Mouse (Mus musculus) gastrocnemius, postnatal 36 days (tissue): Measurements from ENCODE around the gene Slc16a6. TPM values are rescaled to one million over a fixed set of nuclear protein-coding genes. Genes with fewer than 3 reads are reported as not detected.
A peak's percentile ranks its signal among the peaks of the same experiment; 100 is the strongest.

ENCODE experiments used
- DNase-seq, 2 experiments: peaks; one replicate each; pipeline ENCODE4 v3.0.0; 2022
- intact Hi-C: fragments of 180-260 bp; cut with DNase I; formaldehyde crosslinking; loops from one replicate; pipeline ENCODE4 v1.15.1; 2025
- total RNA-seq, 2 experiments: library from RNA; stranded (reverse); gene quantifications; 2 replicates each; pipeline ENCODE4 v1.2.3; 2021

Gene Slc16a6
- total RNA-seq, 2 experiments from 2014 or later: 4.8 to 9.4 TPM

- intact Hi-C loops: no loop called here
- DNase-seq: no peak
These were observed 14.7 kb upstream of the Slc16a6 start for GRCm38 (mm10) chr11:109487991-109488684.

- no peak for DNase-seq
- intact Hi-C loops: no loop called here
These were observed 13.7 kb upstream of the Slc16a6 start for GRCm38 (mm10) chr11:109487111-109487510.

DNA sequence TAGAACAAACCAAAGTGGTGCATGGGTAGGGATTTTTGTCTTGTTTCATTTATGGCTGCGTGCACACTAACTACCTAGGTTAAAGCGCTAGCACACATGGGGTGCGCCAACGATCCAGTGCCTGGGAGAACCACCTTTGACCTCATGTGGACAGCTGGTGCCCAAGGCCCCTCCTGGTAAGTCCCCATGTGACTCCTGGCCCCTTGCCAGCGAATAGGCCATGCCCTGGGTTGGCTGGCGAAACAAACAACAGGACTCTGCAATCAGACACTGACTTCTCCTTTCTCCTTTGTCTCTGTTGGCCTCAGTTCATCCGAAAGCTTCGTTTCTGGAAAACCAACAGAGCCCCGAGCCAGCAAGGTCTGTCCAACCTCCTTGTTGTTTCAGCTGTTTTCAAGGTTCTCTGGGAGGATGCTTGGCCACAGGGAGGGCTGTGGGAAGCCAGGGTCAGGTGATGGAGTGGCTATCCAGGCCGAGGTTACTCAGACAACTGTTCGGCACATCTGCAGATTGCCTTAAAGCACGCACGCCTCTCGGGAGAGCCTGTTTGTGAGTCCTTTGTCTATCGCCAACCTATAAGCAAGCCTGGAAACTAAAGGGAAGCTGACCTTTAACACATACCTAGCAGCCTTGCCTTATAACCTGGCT, 12.1 kb upstream of the Slc16a6 start:
- intact Hi-C loops: no loop called here
- DNase-seq: peak; percentile 17 to 25

DNA sequence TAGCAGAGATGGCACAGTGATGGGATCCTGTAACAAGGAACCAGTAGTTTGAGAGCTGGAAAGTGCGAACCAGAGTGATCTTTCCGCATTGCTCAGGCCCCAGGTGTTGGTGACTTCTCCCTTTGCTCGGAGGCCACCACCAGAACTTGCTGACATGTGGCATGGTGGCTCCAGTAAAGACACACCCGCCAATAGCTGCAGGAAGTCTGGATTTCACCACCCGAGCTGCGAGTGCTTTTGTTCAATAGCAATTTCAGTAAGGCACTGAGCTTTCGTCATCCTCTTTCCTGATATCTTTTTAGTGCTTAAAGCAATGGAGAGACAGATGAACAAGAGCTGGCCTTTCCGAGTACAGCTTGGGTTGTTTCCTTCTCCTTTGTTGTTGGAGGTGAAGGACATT, 7.0 kb upstream of the Slc16a6 start:
- no peak for DNase-seq
- intact Hi-C loops: no loop called here

- no peak for DNase-seq
- intact Hi-C loops: no loop called here
These were observed 6.3 kb upstream of the Slc16a6 start for GRCm38 (mm10) chr11:109479575-109480285.

GRCm38 (mm10) chr11:109477606-109478380, 4.4 kb upstream of the Slc16a6 start:
- intact Hi-C loops: no loop called here
- no peak for DNase-seq

DNA sequence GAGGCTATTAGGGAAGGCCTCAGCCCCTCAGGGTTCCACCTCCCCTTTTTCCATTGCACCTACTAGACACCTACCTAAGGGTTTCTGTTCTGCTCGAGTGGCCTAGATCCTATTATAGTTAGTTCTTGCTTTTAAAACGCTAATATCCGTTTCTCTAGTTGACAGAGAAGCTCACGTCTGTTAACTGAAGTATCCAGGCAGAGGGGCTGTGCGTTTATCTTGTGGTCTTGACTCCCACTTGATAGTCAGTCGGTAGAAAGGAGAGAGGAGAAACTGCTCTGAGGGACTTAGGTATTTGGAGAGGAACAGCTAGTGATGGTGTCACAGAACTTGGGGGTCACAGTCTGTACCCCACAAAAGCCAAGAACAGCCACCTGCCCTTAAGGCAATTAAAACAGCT, 3.3 kb upstream of the Slc16a6 start:
- no peak for DNase-seq
- intact Hi-C loops: no loop called here

DNA sequence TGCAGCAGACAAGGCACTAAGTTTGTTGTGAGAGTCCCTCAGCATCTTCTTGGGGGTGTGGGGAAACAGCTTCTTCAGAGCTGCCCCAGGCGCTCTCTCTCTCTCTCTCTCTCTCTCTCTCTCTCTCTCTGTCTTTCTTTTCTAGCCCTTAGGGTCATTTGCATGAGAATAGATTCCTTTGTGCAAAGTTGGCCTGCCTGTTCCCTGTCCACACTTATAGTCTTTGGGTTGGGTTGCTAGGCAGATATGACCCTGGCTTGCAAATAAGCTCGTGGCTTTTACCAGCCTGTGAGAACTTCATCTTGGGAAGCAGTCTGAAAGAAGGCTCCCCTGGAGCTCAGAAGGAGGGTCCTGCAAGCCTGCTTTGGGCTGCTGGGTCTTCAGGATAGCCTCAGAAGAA, 2.8 kb upstream of the Slc16a6 start:
- no peak for DNase-seq
- intact Hi-C loops: no loop called here

DNA sequence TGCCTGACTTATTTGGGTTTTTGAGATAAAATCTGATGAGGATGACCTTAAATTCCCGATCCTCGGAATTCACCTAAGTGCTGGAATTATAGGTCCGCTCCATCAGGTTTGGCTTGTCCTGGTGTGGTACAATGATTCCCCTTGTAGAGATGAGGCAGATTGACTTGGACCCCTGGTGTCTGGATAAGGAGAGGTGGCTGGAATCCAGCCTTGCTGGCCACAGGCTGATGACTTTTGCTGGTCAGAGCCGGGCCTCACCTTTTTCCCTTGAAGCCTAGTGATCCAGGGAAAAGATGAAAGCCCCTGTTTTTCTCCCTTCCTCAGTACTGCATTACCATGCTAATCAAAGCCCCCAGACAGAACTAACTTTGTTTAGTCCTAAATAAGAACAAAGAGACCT, 2.3 kb upstream of the Slc16a6 start:
- DNase-seq: no peak
- intact Hi-C loops: no loop called here

- intact Hi-C loops: no loop called here
- DNase-seq: no peak
These were observed 1.4 kb upstream of the Slc16a6 start for GRCm38 (mm10) chr11:109474836-109475235.

DNA sequence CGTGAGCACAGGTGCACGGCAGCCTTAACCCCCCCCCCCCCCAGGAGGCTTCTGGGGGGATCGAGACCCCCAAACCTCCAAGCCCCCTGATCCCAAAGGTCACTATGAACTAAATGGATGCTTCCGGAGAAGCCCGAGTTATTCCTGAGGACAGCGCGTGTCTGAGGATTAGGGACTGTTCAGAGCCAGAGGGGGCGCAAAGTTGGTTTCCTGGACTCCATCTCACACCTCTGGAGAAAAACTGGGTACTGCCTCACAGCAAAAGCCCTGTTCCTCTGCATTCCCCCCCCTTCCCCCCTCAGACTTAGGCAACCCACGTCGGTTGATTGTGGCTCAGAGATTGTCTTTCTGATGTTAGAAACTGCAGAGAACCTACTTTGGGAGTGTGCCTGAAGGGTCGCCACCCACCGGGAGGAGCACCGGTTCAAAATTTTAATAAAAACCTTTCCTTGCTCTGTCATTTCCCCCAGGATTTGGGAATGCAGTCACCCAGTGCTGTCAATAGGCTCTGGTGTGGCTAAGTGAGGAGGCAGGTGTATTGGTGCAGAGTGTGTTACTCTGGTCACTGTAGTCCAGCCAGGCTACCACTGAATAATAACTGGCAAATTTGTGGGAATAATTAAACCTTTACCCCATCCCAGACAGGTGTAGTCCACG, 816 bp upstream of the Slc16a6 start:
- DNase-seq: no peak
- intact Hi-C loops: no loop called here

DNA sequence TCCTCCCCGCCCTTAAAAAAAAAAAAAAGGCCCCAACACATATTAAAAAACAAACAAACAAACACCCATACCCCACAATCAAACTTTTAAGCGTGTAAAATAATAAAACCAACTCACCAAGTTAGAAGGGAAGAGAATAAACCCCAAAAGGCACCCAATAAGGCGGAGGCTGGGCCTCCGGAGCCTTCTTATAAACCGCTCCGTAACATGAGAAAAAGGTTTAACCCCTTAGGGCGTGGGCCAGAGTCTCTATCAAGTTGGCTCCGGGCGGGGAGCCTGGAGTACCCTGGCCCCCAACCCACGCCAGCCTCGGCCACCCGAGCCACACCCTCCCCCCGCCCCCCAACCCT, 602 bp downstream of the Slc16a6 start:
- DNase-seq: no peak
- intact Hi-C loops: no loop called here

GRCm38 (mm10) chr11:109472171-109472691, 1.2 kb downstream of the Slc16a6 start:
- peak in 1 of 2 experiments; percentile 36 for DNase-seq
- intact Hi-C loops: no loop called here

GRCm38 (mm10) chr11:109470921-109471861, 2.2 kb downstream of the Slc16a6 start:
- intact Hi-C loops: no loop called here
- no peak for DNase-seq

DNA sequence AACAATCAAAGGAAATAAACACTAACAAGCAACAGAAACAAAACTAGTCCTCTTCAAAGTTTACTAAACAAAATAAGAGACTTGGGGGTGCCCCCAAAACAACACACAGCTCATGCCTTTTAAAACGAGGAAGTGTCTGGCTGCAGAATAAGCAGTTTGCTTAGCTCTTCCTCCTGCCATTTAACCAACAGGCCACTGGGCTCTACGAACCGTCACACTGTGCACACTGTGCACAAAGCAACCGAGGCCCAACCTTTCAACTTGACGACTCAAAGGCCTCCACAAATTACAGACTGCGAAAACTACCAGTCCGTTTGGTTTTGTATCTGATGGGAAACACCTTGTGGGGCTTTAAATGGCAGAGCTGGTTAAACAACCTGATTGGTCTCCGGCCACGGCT, 3.2 kb downstream of the Slc16a6 start:
- no peak for DNase-seq
- intact Hi-C loops: no loop called here

GRCm38 (mm10) chr11:109468133-109468532, 5.3 kb downstream of the Slc16a6 start:
- intact Hi-C loops: no loop called here

GRCm38 (mm10) chr11:109466987-109467386, 6.4 kb downstream of the Slc16a6 start:
- intact Hi-C loops: no loop called here
- DNase-seq: no peak

More at GRCm38 (mm10) chr11:109468133-109468532, 5.3 kb downstream of the Slc16a6 start:
- DNase-seq: no peak

DNA sequence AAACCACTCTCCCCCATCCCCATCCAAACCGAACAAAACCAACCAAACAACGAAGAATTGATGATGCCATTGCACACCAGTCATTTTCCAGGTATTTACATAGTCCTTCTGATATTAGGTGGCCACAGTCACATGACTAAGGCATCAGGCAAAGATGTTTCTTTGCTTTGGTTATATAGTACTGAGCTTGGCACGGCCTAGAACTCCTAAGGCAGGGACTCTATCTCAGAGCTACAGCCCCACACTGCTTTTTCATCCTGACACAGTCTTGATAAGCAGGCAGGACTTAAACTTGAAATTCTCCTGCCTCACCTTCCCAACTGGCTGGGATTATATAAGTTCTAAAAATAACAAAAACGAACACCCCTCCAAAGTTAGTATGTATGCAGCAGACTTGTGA, 8.3 kb downstream of the Slc16a6 start:
- intact Hi-C loops: no loop called here
- no peak for DNase-seq

- DNase-seq: no peak
- intact Hi-C loops: no loop called here
These were observed 12.8 kb downstream of the Slc16a6 start for GRCm38 (mm10) chr11:109460586-109460985.
